In the genomic region with DNA sequence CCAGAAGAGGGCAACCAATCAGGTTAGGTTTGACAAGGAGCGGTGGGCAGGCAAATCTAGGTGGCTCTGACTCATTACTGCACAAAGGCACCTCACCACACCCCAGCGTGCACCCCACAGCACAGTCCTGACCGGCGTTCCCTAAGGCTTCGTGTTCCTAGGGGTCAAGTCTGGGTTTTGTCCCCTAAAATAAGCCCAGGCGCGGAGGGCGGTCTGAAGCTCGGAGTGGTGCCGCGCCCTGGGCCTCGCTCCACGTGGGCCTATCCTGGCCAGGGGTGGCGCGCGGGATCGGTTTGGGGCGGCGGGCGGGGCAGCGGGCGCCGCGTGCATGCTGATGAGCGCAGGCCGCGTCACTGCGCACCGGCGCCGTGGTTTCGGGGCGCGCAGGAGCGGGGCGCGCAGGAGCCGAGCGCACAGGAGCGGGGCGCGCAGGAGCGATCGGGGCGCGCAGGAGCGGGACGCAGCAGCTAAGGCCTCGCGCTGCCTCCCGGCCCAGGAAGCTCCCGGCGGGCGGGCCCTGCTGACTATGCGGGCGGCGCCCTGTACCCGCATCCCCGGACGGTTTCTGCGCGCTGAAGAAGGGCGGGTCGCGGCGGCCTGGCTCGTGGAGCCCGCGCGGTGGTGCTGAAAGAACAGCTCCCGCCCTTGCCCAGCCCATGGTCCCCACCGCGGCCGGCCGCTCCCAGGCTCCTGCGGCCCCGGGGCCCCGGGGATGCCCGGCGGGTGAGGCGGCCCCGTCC, we compare ENCODE assay signal across 8 mouse cellular contexts. TPM values are rescaled to one million over a fixed set of nuclear protein-coding genes. Genes with fewer than 3 reads are reported as not detected.
A peak's percentile ranks its signal among the peaks of the same experiment; 100 is the strongest.
DNase-seq lines count a peak whose midpoint lies in the region; ATAC-seq and TF ChIP-seq lines count a peak whose summit lies in the region.

A gene (plus strand): TSS at position 405 of the 740 bp plus-strand sequence.

- H3K9me3 ChIP-seq in hindbrain, embryonic 14.5 days (ENCODE audit: control insufficient read depth, low read length) = no peaks in the 10 kb centered on the region

- H3K4me2 ChIP-seq in hindbrain, embryonic 14.5 days (replicated peaks) = peak within 1 kb of the TSS; percentile 73

- H3K4me1 ChIP-seq in cerebellum, adult 2 months (ENCODE audit: control insufficient read depth, insufficient read depth, low read length) = peaks cover 25% of the 10 kb centered on the region
- H3K4me1 ChIP-seq in hindbrain, embryonic 14.5 days (replicated peaks; ENCODE audit: control insufficient read depth, insufficient read depth, low read length) = peaks cover 13% of the 10 kb centered on the region

- H3K9ac ChIP-seq in hindbrain, embryonic 14.5 days = peak within 1 kb of the TSS; percentile 74

- peak; percentile 6 for DNase-seq in T-cell, adult 2 months (ENCODE audit: low spot score)
- DNase-seq in cerebellum, adult 2 months = peak; percentile 86 to 88
- DNase-seq in hindbrain, embryonic 14.5 days (ENCODE audit: low spot score) = peak; percentile 68
- peak; percentile 51 to 60 for DNase-seq in layer of hippocampus, postnatal 25 days (ENCODE audit: extremely low spot score in 1 of 2, low spot score in 1 of 2)
- DNase-seq in lung, postnatal 14 days = peak; percentile 70
- peak; percentile 76 for DNase-seq in retina, postnatal 1 day

- peak; percentile 76 for ATAC-seq in frontal cortex, adult (ENCODE audit: low TSS enrichment)
- peak; percentile 88 for ATAC-seq in hindbrain, embryonic 14.5 days (ENCODE audit: low FRiP score)
- no peak for ATAC-seq in erythroblast, adult 5-6 weeks (replicated peaks; ENCODE audit: low FRiP score, poor library complexity, severe bottlenecking)

- peak; percentile 54; the same call in 1 of the 2 replicates for TF ChIP-seq POLR2A in cerebellum, adult 2 months (IDR thresholded peaks at IDR 0.05; ENCODE audit: borderline replicate concordance, insufficient read depth, low read length)

- H3K27ac ChIP-seq in cerebellum, adult 2 months (ENCODE audit: insufficient read depth, low read length) = peak within 1 kb of the TSS; percentile 92
- H3K27ac ChIP-seq in hindbrain, embryonic 14.5 days = peak within 1 kb of the TSS; percentile 64

- under 1% methylated on average over 81 of the region's 82 CpGs for WGBS in cerebellum, adult 2 months
- WGBS in hindbrain, embryonic 14.5 days = under 1% methylated on average over 75 of the region's 82 CpGs

- no peak for TF ChIP-seq CTCF in cerebellum, adult 2 months (IDR thresholded peaks at IDR 0.05; ENCODE audit: borderline replicate concordance, insufficient read depth, low read depth, low read length)

- no peaks in the 10 kb centered on the region for H3K27me3 ChIP-seq in cerebellum, adult 2 months (ENCODE audit: control insufficient read depth, insufficient read depth, low read length)
- peaks cover 20% of the 10 kb centered on the region for H3K27me3 ChIP-seq in hindbrain, embryonic 14.5 days (ENCODE audit: control insufficient read depth, insufficient read depth, low read length)

- peak within 1 kb of the TSS; percentile 98 for H3K4me3 ChIP-seq in cerebellum, adult 2 months (replicated peaks; ENCODE audit: insufficient read depth, low read depth, low read length)
- H3K4me3 ChIP-seq in hindbrain, embryonic 14.5 days (replicated peaks; ENCODE audit: low read length) = peak within 1 kb of the TSS; percentile 62

- H3K36me3 ChIP-seq in hindbrain, embryonic 14.5 days (replicated peaks; ENCODE audit: control insufficient read depth, insufficient read depth) = no peaks in the 10 kb centered on the region

RNA-seq across cellular contexts. Expression of the gene that starts here (rescaled TPM):
- 102 and 107 TPM in 2 replicates for polyA plus RNA-seq in cerebellum, adult 2 months (2012; rRNA removed)
- 23.9 and 26.9 TPM in 2 replicates for polyA plus RNA-seq in hindbrain, embryonic 14.5 days (2014; fragmentation: Nextera tagmentation; extraction: Ambion mirVana)
- total RNA-seq in layer of hippocampus, postnatal 25 days (2021) = 100 to 1,000 TPM; 111 to 124 TPM
- total RNA-seq in erythroblast, adult 5-6 weeks (2015; ENCODE audit: low replicate concordance) = 1.7 and 5.0 TPM in 2 replicates
- 3.6 and 4.0 TPM in 2 replicates for total RNA-seq in erythroblast, adult 5-6 weeks (2017; ENCODE audit: low replicate concordance)

Comparison
In these comparisons a context has a peak if more than half of its experiments do, and no peak if none do; other contexts are left out.
1. RNA of the gene that starts here (total RNA-seq): 111 to 124 TPM in layer of hippocampus, postnatal 25 days; 1.7 to 5.0 TPM in erythroblast, adult 5-6 weeks; every median in the first group is over 10 times any median in the second.
2. DNase-seq: peak in every context shown above with its lines; median percentile 87 in cerebellum, adult 2 months; 76 in retina, postnatal 1 day; 70 in lung, postnatal 14 days; 68 in hindbrain, embryonic 14.5 days; 56 in layer of hippocampus, postnatal 25 days; 6 in T-cell, adult 2 months.